Mouse (Mus musculus): Measurements from ENCODE around the gene Usp13.

DNA sequence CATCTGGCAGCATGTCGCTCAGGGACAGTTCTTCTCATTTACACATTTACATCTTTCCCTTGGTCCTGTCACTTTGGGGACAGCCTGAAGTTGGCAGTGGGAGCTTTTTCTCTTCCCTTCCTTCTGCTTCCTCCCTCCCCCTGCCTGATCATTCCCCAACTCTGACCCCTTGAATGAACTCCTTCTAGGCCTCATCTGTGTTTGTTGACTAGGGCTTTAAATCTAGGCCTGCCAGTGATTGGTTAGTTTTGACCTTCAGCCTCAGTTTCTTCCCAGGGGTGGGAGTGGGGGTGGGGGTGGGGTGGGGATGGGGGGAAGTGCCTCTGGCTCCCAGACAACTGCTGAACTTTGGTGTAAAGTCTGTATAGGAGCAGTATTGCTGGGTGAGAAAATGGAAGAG lies 87.3 kb downstream of the Usp13 start:
- TF ChIP-seq GATA1 (IDR thresholded peaks at IDR 0.05; ENCODE audit: low read length) (no peak), TAL1 (IDR thresholded peaks at IDR 0.05; ENCODE audit: low read length) (no peak)

All from erythroblast, embryonic 14.5 days (primary cell).